Mouse (Mus musculus) layer of hippocampus, adult 18-20 months (tissue): ENCODE measurements at regions not wholly inside any gene's neighbourhood (a gene's known extent, or its start where the extent isn't known, plus 50 kb on each side); places are given as distances from the start of the nearest gene placed in this dataset.

Experiments
- DNase-seq, 2 experiments: peaks; one replicate each; pipeline ENCODE4 v3.0.0; 2022; ENCODE audit warnings: low spot score in 2 of 2

DNA sequence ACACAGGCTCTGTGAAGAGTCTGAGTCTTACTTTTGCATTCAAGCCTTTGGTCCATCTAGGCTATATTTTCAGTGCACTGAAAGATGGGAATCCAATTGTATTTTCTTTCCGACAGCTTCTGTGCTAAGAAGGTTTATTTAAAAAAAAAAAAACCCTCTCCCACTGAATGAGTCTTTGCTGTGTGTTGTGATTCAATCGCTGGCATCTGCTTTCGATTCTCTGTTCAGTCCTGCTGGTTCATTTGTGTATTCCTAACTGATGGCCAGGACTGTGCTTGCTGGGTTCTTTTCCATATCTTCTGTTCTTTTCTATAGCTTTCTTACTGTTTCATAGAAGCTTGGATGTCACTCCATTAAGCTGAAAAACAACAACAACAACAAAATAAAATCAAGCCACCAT, 132.9 kb downstream of the Tex36 start:
- DNase-seq: peak in 1 of 2 experiments; percentile 44

DNA sequence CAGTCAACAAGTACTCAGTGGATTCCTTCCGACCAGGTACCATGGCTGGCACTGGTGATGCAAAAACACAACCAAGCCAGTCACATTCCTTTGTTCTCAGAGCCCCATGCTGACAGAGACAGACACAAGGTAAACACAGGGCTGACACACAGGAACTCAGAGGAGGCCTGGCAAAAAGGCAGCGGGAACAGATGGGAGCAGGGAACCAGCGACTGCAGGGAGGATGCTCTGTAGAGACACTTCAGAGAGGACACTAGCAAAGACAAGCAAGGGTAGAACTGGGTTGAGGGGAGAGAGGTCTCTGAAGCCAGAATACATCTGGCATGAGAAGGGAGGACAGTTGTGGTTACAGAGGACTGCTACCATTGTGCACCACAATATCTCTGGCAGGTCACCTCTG, 133.6 kb downstream of the Tex36 start:
- no peak for DNase-seq

DNA sequence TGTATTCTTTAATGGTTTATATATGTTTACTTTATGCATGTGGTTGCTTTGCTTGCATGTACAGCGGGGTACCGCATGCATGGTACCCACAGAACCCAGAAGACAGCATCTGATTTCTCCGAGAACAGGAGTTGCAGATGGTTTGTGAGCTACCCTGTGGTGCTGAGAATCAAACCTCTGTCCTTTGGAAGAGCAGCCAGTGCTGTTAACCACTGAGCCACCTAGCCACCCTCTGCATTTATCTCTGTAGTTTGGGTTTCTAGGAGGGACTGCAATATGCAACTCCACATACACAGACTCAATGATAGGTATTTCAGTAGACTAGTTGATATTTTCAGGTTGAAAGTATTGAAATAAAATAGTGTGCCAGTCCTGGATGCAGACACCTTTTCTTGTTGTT, 134.4 kb downstream of the Tex36 start:
- no peak for DNase-seq

DNA sequence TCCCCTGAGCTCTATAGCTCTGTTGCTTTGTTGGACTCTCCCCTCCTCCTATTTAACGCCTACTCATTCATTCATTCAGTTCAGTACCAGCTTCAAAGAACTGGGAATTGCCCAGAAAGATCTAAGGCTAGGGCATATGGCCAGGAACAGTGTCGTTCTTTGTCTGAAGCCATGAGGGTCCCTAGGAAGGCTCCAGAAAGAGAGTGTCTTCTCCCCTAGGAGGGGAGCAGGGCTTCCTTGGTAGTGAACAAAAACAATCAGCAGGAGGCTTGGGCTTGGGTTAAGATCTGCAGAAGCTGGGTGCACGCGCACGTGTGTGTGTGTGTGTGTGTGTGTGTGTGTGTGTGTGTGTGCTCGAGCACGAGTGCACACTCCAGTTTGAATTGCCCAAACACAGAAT, 142.7 kb downstream of the Tex36 start:
- DNase-seq: no peak

DNA sequence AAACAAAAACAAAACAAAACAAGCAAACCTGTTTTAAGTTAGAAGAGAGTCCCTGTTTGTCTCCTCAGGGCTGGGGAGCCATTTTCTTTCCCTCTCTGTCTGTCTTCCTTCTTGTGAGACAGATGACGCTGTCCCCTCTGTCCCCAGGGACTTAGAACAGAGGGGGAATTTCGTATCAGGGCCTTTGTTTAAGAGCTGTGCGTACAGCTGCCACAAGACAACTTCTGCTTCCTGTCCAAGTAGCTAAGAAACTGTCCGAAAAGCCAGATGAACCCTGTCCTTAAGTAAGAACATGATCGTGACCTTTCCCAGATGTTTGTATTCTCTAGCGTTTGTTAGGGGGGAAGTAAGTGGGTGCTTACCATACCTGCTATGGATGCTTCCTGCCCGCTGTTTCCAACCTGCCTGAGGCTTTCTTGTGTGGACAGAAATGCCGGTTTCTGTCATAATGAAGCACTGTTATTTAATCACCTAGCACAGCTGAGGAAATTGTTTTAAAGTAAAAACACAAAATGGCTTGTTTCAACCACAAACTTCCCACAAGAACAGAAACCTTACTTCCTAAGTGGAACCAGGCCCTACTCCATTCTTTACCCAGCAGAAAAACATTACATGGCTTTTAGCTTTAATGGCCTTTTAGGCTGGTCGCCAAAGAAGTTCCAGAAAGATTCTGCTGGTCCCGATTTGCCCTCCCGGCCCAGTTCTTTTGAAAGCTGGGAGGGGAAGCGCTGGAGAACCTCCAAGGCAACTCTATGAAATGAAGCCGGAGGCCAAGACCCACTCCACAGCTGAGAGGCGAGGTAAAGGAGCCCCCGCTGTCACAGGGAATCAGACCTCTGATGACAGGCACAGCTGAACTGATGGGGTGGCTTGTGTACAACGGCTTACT, 144.3 kb downstream of the Tex36 start:
- no peak for DNase-seq

DNA sequence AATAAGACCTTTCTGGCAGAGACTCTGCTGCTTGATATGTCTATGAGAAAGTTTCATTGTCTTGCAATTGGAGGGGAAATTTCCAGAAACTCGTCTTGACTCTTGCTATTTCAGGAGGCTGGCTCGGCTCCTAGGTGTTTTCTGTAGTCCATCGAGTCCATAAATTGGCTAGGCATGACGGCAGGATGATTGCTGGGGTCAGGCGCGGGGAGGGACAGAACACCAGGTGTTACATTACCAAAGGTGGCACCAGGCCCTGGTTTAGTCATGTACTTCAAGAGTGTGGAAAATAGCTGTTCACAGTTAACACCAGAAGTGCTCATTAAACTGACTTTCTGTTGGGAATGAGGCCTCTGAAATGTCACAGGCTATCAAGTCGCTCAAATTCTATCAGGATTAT, 151.7 kb downstream of the Tex36 start:
- DNase-seq: no peak

DNA sequence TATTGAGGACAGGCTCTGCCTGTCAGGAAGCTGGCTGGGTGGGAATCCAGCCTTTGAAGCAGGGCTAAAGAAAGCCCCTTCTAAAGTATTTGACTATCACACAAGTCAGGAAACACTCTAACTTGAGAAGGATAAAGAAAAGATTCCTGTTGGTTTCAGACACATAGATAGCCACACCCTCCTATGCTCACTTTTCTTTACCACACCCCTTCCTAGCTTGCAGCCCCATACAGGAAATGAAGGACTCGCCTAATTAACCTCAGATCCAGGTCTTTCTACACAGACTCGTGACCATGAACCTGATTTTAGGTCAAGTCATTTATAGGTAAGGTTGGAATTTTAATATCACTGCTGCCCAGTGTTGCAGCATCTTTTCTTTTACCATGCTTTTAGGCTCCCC, 154.9 kb downstream of the Tex36 start:
- no peak for DNase-seq

DNA sequence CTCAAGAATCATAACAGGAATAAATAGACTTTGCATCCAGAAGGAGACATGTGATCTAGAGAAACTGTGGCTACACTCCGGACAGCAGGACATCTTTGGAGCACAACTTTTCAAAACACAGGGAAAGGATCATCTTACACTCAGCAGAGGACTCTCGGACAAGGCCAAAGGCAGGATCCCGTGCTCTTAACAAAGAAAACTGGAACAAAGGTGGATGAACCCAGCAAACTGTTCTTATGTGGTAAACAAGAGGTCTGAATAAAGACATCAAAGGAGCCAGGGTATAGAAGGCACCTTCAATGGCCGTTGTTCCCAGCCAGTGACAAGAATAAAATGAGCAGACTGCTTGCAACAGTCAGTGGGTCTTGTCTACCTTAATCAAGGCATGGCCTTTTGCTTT, 160.3 kb downstream of the Tex36 start:
- no peak for DNase-seq

DNA sequence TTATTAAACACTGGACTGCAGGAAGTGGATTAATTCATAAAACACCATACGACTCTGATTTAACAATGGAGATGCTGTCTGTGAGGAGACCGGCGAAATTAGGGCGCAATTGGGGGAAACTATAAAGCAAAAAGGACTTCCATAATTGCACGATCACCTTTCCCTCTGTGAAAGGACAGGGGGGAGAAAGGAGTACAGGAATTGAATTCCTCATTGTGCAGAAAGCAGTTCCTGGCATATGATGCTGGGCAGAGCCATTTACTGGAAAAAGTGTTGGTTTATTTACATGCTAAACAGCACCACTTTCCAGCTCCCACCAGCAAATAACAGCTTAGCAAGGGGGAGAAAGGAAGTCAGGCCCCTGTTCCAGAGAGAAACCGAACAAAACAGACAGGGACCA, 160.8 kb downstream of the Tex36 start:
- DNase-seq: no peak

DNA sequence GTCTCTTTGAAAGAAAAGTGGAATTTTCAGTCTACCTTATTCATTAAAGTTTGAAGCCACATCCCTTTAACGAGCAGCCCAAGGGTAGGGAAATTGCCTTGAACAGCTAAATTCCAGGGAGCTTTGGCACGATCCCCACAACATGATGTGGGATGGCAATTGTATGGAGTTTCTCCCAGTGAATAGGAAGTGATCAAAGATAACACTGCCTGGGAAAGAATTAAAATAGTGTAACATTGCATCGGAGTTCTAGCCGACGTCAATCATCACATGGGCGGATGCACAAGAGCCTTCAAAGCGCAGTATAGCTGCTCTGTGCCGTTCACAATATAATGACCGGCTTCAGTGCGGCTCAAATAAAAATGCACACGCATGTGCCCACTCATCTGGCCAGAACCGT, 161.2 kb downstream of the Tex36 start:
- no peak for DNase-seq

DNA sequence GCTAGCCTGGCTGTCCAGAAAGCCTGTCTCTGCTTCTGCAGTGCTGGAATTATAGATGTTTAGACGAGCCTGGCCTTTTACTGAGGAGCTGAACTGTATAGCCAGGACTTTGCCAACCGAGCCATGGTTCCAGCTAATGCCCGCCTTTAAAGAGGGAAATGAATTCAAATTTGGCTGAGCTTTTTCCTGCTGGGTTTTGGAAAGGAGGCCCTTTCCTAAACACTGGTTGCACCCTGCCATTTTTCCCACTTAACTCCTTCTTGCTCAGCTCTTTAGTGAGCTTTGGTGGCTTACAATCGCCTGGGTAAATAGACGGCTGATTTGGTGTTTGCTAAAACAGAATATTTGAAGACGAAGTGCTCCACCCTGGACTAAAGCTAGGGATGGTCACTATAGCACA, 161.9 kb downstream of the Tex36 start:
- DNase-seq: no peak

DNA sequence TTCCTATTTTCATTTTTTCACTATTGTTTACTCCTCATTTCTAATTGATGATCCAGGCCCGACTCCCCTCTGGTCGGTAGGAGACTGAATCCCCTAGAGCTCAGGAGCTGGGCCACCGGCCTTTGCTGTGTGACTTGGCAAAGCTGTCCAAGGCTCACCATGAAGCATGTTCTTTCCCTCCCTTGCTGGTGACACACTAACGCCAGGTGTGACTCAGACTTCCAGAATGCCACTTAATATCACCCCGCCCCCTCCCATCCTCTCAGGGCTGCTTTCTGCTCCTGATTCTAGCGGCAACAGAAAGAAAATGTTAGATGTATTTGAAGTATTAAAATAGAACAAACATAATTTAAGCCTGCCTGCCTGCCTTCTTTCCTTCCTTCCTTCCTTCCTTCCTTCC, 163.3 kb downstream of the Tex36 start:
- DNase-seq: no peak

DNA sequence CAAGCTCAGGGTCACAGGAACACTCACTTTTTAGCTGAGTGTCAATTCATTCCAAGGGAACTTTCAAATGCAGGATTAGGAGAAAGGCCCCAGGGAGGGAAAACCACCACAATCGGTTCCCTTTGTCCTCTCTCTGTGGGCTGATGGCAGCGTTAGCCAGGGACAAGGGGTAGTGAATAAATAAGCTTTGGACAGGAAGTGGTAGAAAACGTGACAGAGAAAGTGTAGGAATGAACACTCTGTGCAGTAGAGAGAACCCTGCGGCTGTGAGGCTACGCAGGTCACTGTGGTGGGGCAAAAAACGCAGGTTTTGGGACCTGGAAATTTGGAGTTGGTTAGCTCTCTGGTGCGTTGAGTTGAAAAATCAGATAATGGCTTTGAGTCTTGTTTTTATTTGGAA, 164.1 kb downstream of the Tex36 start:
- DNase-seq: no peak

DNA sequence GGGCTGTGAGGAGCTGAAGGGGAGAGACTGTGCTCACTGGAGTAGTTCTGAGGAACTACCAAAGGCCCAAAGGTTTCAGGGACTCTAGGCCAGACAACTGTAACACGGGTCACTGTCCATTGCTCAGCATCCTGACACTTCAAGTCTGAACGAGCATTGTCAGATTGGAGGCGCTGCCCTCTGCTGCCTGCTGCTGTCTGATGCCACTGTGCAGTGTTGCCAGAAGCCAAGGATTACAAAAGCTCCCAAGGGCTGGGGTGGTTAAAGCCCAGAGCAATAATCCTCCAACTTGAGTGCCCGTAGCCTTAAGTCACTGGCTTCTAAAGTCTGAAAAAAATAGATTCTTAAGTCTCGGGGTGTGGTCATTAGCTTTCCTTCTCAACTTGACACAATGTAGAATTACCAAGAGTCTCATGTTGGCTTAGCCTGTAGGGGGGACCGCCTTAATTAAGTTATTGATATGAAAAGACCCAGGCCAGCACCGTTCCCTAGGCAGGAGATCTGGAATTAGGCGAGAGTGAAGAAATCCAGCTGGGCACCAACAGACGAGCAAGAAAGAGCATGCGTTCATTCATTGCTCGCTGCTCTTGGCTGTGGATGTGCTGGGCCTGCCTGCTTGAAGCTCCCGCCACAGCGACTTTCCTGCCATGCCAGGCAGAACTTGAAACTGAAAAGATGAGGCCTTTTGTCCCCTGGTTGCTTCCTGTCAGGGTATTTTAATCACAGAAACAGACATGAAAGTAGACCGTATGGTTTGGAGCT, 166.2 kb downstream of the Tex36 start:
- DNase-seq: no peak

DNA sequence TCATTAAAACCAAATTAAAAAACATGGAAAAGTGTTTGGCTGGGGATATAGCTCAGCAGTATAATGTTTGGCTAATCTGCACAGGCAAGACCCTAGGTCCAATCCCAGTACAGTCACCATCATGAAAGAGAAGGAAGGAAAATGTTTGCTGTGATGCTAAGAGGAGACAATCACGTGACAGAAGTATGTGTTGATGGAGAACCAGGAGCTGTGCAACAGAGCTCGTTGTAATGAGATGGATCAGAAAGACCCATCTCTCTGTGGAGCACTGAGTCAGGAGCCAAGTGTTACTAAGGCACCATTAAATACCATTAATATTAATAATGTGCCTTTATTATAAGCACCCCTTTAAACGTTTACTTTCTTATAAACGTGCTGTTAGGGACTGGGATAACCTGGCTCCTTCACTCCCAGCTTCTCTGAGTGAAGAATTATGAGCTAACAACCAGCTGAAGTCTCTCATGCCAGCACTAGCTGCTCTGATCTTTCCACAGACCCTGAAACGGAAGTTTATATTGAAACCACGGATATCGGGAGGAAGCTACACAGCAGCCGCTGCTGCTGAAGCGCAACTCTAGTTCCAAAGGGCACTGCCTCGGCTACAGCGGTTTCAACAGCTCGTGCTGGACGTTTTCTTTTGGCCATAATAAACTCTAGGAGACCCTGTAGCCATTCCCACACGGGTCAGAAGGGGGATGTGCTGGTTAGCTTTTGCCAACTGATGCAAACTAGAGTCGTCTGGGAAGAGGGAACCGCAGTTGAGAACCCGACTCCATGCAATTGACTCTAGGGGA, 167.7 kb downstream of the Tex36 start:
- no peak for DNase-seq

DNA sequence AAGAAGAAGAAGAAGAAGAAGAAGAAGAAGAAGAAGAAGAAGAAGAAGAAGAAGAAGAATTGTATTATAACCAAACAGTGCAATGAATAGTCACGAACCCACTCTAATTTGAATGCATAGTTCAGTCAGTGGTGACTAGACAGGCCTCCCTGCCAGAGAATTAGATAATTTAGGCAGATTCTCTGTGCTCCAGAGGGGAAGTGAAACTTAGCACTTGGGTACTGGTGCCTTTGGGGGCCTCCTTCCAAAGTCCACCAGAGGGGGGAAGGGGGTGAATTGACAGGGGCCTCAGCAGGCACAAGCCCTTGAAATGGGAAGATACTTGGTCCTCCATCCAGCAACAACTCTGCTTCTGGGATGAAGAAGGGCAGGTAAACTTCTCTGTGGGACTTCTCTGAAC, 169.6 kb downstream of the Tex36 start:
- no peak for DNase-seq

DNA sequence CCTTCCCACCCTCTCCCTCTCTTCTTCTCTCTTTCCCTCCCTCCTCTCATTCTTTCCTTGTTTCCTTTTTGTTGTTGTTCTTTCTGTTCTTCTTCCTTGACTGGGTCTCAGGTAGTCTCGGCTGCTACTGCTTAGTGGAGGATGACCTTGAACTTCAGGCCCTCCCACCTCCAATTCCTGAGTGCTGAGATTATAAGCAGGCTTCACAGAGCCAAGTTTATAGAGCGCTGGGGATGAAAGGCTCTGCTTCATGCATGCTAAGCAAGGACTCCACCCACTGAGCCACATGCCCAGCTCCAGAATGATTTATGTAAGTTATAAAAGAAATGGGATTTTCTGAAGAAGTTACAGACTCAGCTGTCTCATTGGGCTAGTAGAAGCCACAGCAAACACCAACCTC, 199.9 kb downstream of the Tex36 start:
- no peak for DNase-seq

DNA sequence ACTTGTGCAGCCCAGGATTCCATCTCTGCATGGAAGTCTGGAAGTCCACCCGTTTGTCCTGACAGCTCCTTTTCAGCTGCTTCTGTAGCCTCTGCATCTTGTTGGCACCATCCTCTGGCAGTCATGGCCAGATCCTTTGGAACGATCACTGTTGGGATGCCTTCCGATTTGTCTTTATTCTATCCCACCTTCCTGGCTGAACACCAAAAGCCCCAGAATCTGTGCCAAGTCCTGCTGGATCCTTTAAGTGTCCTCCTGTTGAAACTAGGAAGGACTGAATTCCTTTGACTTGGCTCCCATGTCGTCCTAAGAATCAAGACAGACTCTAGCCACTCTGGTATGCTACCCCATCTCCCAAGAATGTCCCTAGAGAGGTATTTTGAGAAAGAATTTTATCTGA, 201.3 kb downstream of the Tex36 start:
- DNase-seq: no peak

DNA sequence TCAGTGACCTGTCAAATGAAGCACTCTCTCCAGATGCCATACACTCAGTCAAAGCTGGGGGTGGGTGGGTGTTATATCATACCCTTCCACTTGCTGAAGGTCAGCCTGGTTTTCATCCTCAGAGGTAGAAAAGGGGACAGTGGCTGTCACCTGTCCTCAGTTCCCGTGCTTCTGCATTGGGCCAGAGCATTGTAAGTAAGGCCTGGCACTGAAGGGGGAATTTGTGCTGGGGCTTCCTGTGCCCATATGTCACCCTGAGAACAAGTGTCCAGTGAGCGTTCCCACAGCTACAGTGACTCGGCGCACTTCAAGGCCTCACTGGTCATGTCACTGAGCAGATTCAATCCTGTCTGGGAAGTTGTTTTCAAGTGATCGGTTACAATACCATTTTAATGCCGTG, 213.2 kb downstream of the Tex36 start:
- DNase-seq: no peak

DNA sequence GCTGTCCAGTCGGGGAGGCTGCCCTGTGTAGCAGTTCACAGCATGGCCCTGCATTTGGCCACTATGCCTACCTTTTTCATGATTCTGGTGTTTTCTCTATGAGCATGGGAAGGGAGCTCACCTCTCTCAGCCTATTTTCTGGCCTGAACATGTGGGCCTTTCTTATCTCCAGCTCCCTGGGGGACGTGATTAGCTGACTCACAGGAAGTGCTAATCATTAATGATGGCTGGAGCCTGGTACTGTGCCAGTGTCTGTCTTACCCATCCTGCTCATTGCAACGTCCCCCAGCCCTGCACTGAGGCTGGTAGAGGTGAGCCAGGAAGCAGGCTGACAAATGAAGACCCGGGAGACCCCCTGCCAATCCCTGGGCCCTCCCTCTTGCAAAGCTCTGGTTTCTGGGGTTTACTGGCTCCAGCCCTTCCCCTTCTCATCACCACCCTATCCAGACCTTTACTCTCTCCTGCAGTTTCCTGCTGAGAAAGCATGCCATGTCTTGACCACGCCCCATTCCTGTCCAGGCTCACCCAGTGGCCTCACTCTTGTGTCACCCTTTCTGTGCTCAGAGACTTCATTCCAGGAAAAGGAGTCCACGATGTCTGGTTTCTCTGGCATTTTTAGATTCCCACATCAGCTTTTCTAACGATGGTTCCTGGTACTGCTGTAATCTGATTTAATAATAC, 219.8 kb downstream of the Tex36 start:
- DNase-seq: no peak

DNA sequence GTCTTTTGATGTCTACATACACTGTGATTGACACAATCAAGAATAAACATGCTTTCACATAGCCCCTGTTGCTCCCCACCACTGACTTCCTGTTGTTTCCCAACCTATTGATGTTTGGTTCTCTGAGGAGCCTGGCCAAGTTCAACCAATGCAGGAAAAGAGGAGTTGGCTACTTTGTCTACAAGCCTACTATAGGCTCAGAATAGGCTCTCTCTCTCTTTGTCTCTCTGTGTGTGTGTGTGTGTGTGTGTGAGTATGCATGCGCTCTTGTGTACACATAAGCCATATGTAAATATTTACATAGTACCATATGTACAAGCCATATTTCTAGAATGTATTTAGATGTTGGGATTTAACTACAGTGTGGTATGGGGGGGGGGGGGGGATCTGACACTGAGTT, 222.6 kb downstream of the Tex36 start:
- DNase-seq: no peak
